Mouse (Mus musculus) cerebellum, adult 2 months (tissue): ENCODE measurements around the gene Tsx. TPM values are rescaled to one million over a fixed set of nuclear protein-coding genes. Genes with fewer than 3 reads are reported as not detected.

Experiments
- DNase-seq, 2 experiments: peaks; one replicate each; pipeline ENCODE4 v3.0.0; 2021
- H3K27ac ChIP-seq: fragments of 200-500 bp; 2 replicates; pipeline ENCODE4 v1.5.1; 2012; ENCODE audit warnings: low read length, control low read depth, inconsistent platforms; ENCODE audit not compliant: insufficient read depth
- H3K27me3 ChIP-seq: fragments of 200-500 bp; 2 replicates; pipeline ENCODE4 v1.6.1; 2012; ENCODE audit warnings: inconsistent platforms, mild to moderate bottlenecking, low read length, moderate library complexity; ENCODE audit not compliant: control insufficient read depth, insufficient read depth
- H3K4me1 ChIP-seq: fragments of 200-500 bp; 2 replicates; pipeline ENCODE4 v1.6.1; 2011; ENCODE audit warnings: low read length; ENCODE audit not compliant: control insufficient read depth, insufficient read depth
- H3K4me3 ChIP-seq: fragments of 200-500 bp; replicated peaks from 2 replicates; pipeline ENCODE3; 2011; ENCODE audit warnings: mild to moderate bottlenecking, low read depth, low read length, control low read depth; ENCODE audit not compliant: insufficient read depth
- CTCF ChIP-seq: fragments of 200-500 bp; IDR thresholded peaks from 2 replicates; pipeline ENCODE4 v1.5.1; 2011; ENCODE audit warnings: low read depth, mild to moderate bottlenecking, control low read depth, low read length, moderate library complexity, borderline replicate concordance; ENCODE audit not compliant: insufficient read depth
- POLR2A ChIP-seq: fragments of 200-500 bp; IDR thresholded peaks from 2 replicates; pipeline ENCODE4 v1.6.1; 2011; ENCODE audit warnings: low read length, control low read depth, borderline replicate concordance; ENCODE audit not compliant: insufficient read depth
- WGBS: fragments of 180-500 bp; shearing (Covaris S2); methylation state at CpG from one replicate; pipeline ENCODE4 v1.1.7; 2018; 5-methylcytosine and 5-hydroxymethylcytosine counted together
- polyA plus RNA-seq: library from polyadenylated mRNA; depleted of rRNA; stranded (reverse); fragments of >200 nt; gene quantifications from 2 replicates; pipeline ENCODE4 v1.2.3, GENCODE M21; 2012; rRNA removed

Tsx gene
- polyA plus RNA-seq, result 0.38 TPM in 2 replicates

- TF ChIP-seq CTCF (no peak), POLR2A (no peak)
- Histone ChIP-seq H3K27me3 (no peaks in the 10 kb centered on the region), H3K4me1 (no peaks in the 10 kb centered on the region), H3K27ac (no peak within 1 kb of the TSS), H3K4me3 (no peak within 1 kb of the TSS)
- WGBS, result 85% methylated on average over 5 of the region's 5 CpGs
- no peak for DNase-seq
These were observed at the start of gene Tsx for GRCm38 (mm10) chrX:103414167-103414566. Gene Tsx, plus strand, starts transcription at chrX:103414467.

- no peaks in the 10 kb centered on the region for H3K27me3 ChIP-seq
- no peaks in the 10 kb centered on the region for H3K4me1 ChIP-seq
- H3K4me3 ChIP-seq, result no peak overlapping the region
- H3K27ac ChIP-seq, result no peak overlapping the region
- peak in 1 of 2 experiments; percentile 14 for DNase-seq
- 29% methylated on average over 5 of the region's 5 CpGs for WGBS
- TF ChIP-seq POLR2A (no peak), CTCF (no peak)
These were observed 48.1 kb upstream of the Tsx start for GRCm38 (mm10) chrX:103366201-103366600.

- Histone ChIP-seq H3K27ac (no peak overlapping the region), H3K4me3 (no peak overlapping the region), H3K27me3 (no peaks in the 10 kb centered on the region), H3K4me1 (no peaks in the 10 kb centered on the region)
- no peak for DNase-seq
- 38% methylated on average over 3 of the region's 3 CpGs for WGBS
- TF ChIP-seq POLR2A (no peak), CTCF (no peak)
These were observed 45.6 kb upstream of the Tsx start for GRCm38 (mm10) chrX:103368650-103369049.

GRCm38 (mm10) chrX:103371221-103371620 is 43.0 kb upstream of the Tsx start:
- no peaks in the 10 kb centered on the region for H3K4me1 ChIP-seq
- H3K27ac ChIP-seq, result no peak overlapping the region
- no peaks in the 10 kb centered on the region for H3K27me3 ChIP-seq
- no peak overlapping the region for H3K4me3 ChIP-seq
- peak in 1 of 2 experiments; percentile 4 for DNase-seq
- TF ChIP-seq POLR2A, result no peak
- TF ChIP-seq CTCF, result 0 out of 2 replicates have a peak, but pooled peaks have one; percentile 6
- 54% methylated on average over 2 of the region's 2 CpGs for WGBS

- Histone ChIP-seq H3K4me3 (no peak overlapping the region), H3K27ac (no peak overlapping the region), H3K4me1 (no peaks in the 10 kb centered on the region), H3K27me3 (no peaks in the 10 kb centered on the region)
- no peak for TF ChIP-seq POLR2A
- no peak for TF ChIP-seq CTCF
- DNase-seq, result peak in 1 of 2 experiments; percentile 17
- 19% methylated on average over 2 of the region's 2 CpGs for WGBS
These were observed 42.6 kb upstream of the Tsx start for GRCm38 (mm10) chrX:103371627-103372026.

GRCm38 (mm10) chrX:103374250-103374649 is 40.0 kb upstream of the Tsx start:
- DNase-seq, result peak in 1 of 2 experiments; percentile 11
- no peaks in the 10 kb centered on the region for H3K27me3 ChIP-seq
- 43% methylated on average over 5 of the region's 5 CpGs for whole genome bisulfite sequencing
- no peak overlapping the region for H3K27ac ChIP-seq
- H3K4me3 ChIP-seq, result no peak overlapping the region
- no peaks in the 10 kb centered on the region for H3K4me1 ChIP-seq
- TF ChIP-seq CTCF (peak; percentile 47), POLR2A (no peak)

- no peak for DNase-seq
- no peak overlapping the region for H3K4me3 ChIP-seq
- H3K27me3 ChIP-seq, result no peaks in the 10 kb centered on the region
- WGBS, result 79% methylated on average over 3 of the region's 3 CpGs
- TF ChIP-seq POLR2A (no peak), CTCF (peak; percentile 11; the same call in 1 of the 2 replicates)
- H3K27ac ChIP-seq, result no peak overlapping the region
- no peaks in the 10 kb centered on the region for H3K4me1 ChIP-seq
These were observed 29.7 kb upstream of the Tsx start for GRCm38 (mm10) chrX:103384528-103384927.

GRCm38 (mm10) chrX:103388131-103388530 is 26.1 kb upstream of the Tsx start:
- 78% methylated on average over 3 of the region's 3 CpGs for WGBS
- Histone ChIP-seq H3K27me3 (no peaks in the 10 kb centered on the region), H3K27ac (no peak overlapping the region), H3K4me1 (no peaks in the 10 kb centered on the region), H3K4me3 (no peak overlapping the region)
- no peak for DNase-seq
- TF ChIP-seq CTCF (no peak), POLR2A (no peak)

- 90% methylated on average over 1 of the region's 1 CpGs for WGBS
- no peak for TF ChIP-seq CTCF
- no peak for TF ChIP-seq POLR2A
- no peaks in the 10 kb centered on the region for H3K4me1 ChIP-seq
- H3K4me3 ChIP-seq, result no peak overlapping the region
- H3K27me3 ChIP-seq, result no peaks in the 10 kb centered on the region
- H3K27ac ChIP-seq, result no peak overlapping the region
- no peak for DNase-seq
These were observed 20.4 kb upstream of the Tsx start for GRCm38 (mm10) chrX:103393841-103394240.
